Mouse (Mus musculus): ENCODE results near the gene Zfp467.

The Zfp467 gene

GRCm38 (mm10) chr6:48440306-48441014, 5.2 kb downstream of the Zfp467 start:
- DNase-seq (ENCODE audit: low spot score in 2 of 2), result no peak

GRCm38 (mm10) chr6:48439654-48440053, 6.0 kb downstream of the Zfp467 start:
- DNase-seq (ENCODE audit: low spot score in 2 of 2), result no peak

GRCm38 (mm10) chr6:48438475-48439125, 7.0 kb downstream of the Zfp467 start:
- no peak for DNase-seq (ENCODE audit: low spot score in 2 of 2)

GRCm38 (mm10) chr6:48437679-48438376, 7.8 kb downstream of the Zfp467 start:
- DNase-seq (ENCODE audit: low spot score in 2 of 2), result no peak

GRCm38 (mm10) chr6:48435706-48436349, 9.8 kb downstream of the Zfp467 start:
- no peak for DNase-seq (ENCODE audit: low spot score in 2 of 2)

GRCm38 (mm10) chr6:48435111-48435510, 10.5 kb downstream of the Zfp467 start:
- no peak for DNase-seq (ENCODE audit: low spot score in 2 of 2)

GRCm38 (mm10) chr6:48434651-48435050, 11.0 kb downstream of the Zfp467 start:
- DNase-seq (ENCODE audit: low spot score in 2 of 2), result no peak

GRCm38 (mm10) chr6:48432893-48433816, 12.5 kb downstream of the Zfp467 start:
- DNase-seq (ENCODE audit: low spot score in 2 of 2), result no peak

GRCm38 (mm10) chr6:48430748-48431147, 14.9 kb downstream of the Zfp467 start:
- DNase-seq (ENCODE audit: low spot score in 2 of 2), result no peak

GRCm38 (mm10) chr6:48428769-48429557, 16.7 kb downstream of the Zfp467 start:
- peak; percentile 21 to 53 for DNase-seq (ENCODE audit: low spot score in 2 of 2)

- DNase-seq (ENCODE audit: low spot score in 2 of 2), result no peak
Measured at GRCm38 (mm10) chr6:48426956-48427355, 18.7 kb downstream of the Zfp467 start.

GRCm38 (mm10) chr6:48424074-48424473, 21.6 kb downstream of the Zfp467 start:
- no peak for DNase-seq (ENCODE audit: low spot score in 2 of 2)

GRCm38 (mm10) chr6:48423336-48423735, 22.3 kb downstream of the Zfp467 start:
- DNase-seq (ENCODE audit: low spot score in 2 of 2), result no peak

- no peak for DNase-seq (ENCODE audit: low spot score in 2 of 2)
Measured at GRCm38 (mm10) chr6:48420647-48421046, 25.0 kb downstream of the Zfp467 start.

GRCm38 (mm10) chr6:48416486-48416885, 29.1 kb downstream of the Zfp467 start:
- no peak for DNase-seq (ENCODE audit: low spot score in 2 of 2)

- DNase-seq (ENCODE audit: low spot score in 2 of 2), result no peak
Measured at GRCm38 (mm10) chr6:48415636-48416035, 30.0 kb downstream of the Zfp467 start.

- no peak for DNase-seq (ENCODE audit: low spot score in 2 of 2)
Measured at GRCm38 (mm10) chr6:48414886-48415285, 30.7 kb downstream of the Zfp467 start.

- DNase-seq (ENCODE audit: low spot score in 2 of 2), result no peak
Measured at GRCm38 (mm10) chr6:48413081-48413480, 32.5 kb downstream of the Zfp467 start.

GRCm38 (mm10) chr6:48412662-48413061, 33.0 kb downstream of the Zfp467 start:
- DNase-seq (ENCODE audit: low spot score in 2 of 2), result no peak

GRCm38 (mm10) chr6:48412147-48412546, 33.5 kb downstream of the Zfp467 start:
- DNase-seq (ENCODE audit: low spot score in 2 of 2), result no peak
